Mouse (Mus musculus) Patski (cell line): ENCODE data around the gene Gtf2ird1. TPM values are rescaled to one million over a fixed set of nuclear protein-coding genes. Genes with fewer than 3 reads are reported as not detected.

ENCODE experiments used
- ATAC-seq: fragments of 100-300 bp; one replicate; pipeline ENCODE4 v1.8.0; 2021
- CTCF ChIA-PET: fragments of 350-600 bp; sonication (Branson Sonifier 250); formaldehyde crosslinking; loops from one replicate; lab custom pipeline; 2022; ENCODE audit warnings: inconsistent platforms; lab: Charles Lee
- POLR2A ChIA-PET: fragments of 350-600 bp; sonication (Branson Sonifier 250); formaldehyde crosslinking; loops from one replicate; lab custom pipeline; 2022; ENCODE audit warnings: antibody characterized with exemption, inconsistent platforms; lab: Charles Lee
- DNase-seq: peaks from one replicate; pipeline ENCODE4 v3.0.0-alpha.2; 2011; ENCODE audit warnings: low read depth, low spot score
- H3K27me3 ChIP-seq: fragments of 371-371 bp; one replicate; pipeline ENCODE4 v1.5.1; 2021
- CTCF ChIP-seq: fragments of 100-300 bp; IDR thresholded peaks from one replicate; pipeline ENCODE4 v1.5.1; 2021
- in situ Hi-C: fragments of 300-500 bp; cut with MboI; formaldehyde crosslinking; loops from 3 replicates; pipeline ENCODE4 v1.11.1; 2018; ENCODE audit warnings: low pct_unique_long_range_greater_than_20kb, mixed read lengths
- polyA plus RNA-seq: library from polyadenylated mRNA; unstranded; gene quantifications from one replicate; pipeline ENCODE4 v1.2.3, GENCODE M21; 2021

The Gtf2ird1 gene
- polyA plus RNA-seq, 1 experiment from 2014 or later = 169 TPM

GRCm38 (mm10) chr5:134439481-134439880, 17.0 kb downstream of the Gtf2ird1 start:
- DNase-seq (no peak), ATAC-seq (no peak)
- ChIA-PET POLR2A (interaction anchor here (1.7 kb wide), 1 partner anchor 17 kb away, joined by 7 read pairs; the partner anchor contains the start of gene Gtf2ird1), CTCF (interaction anchor here (1.5 to 2.4 kb wide), 3 partner anchors 10 to 55 kb away, joined by 3 to 8 read pairs (median 4); no protein-coding TSS in a partner anchor)
- TF ChIP-seq CTCF = no peak
- no peaks in the 10 kb centered on the region for H3K27me3 ChIP-seq
- in situ Hi-C loops = no loop called here

- ATAC-seq (no peak), DNase-seq (no peak)
- TF ChIP-seq CTCF = no peak
- in situ Hi-C loops = no loop called here
- POLR2A ChIA-PET = interaction anchor here (1.7 kb wide), 1 partner anchor 17 kb away, joined by 7 read pairs; the partner anchor contains the start of gene Gtf2ird1
- no peaks in the 10 kb centered on the region for H3K27me3 ChIP-seq
- CTCF ChIA-PET = no interaction called here
Measured at GRCm38 (mm10) chr5:134438676-134439425, 17.7 kb downstream of the Gtf2ird1 start.

- in situ Hi-C loops = no loop called here
- ChIA-PET POLR2A (no interaction called here), CTCF (interaction anchor here (0.7 kb wide), 1 partner anchor 15 kb away, joined by 3 read pairs; no protein-coding TSS in a partner anchor)
- DNase-seq (peak; percentile 87), ATAC-seq (peak; percentile 84)
- H3K27me3 ChIP-seq = no peaks in the 10 kb centered on the region
- TF ChIP-seq CTCF = no peak
Measured at GRCm38 (mm10) chr5:134437459-134437827, 19.1 kb downstream of the Gtf2ird1 start.

GRCm38 (mm10) chr5:134436782-134437458, 19.6 kb downstream of the Gtf2ird1 start:
- in situ Hi-C loops = no loop called here
- no peak for TF ChIP-seq CTCF
- CTCF ChIA-PET = no interaction called here
- POLR2A ChIA-PET = no interaction called here
- no peaks in the 10 kb centered on the region for H3K27me3 ChIP-seq
- DNase-seq = no peak
- peak; percentile 17 for ATAC-seq

GRCm38 (mm10) chr5:134435836-134436331, 20.6 kb downstream of the Gtf2ird1 start:
- no peak for TF ChIP-seq CTCF
- DNase-seq (no peak), ATAC-seq (peak; percentile 19)
- in situ Hi-C loops = no loop called here
- no peaks in the 10 kb centered on the region for H3K27me3 ChIP-seq
- POLR2A ChIA-PET = no interaction called here
- CTCF ChIA-PET = no interaction called here

- no peaks in the 10 kb centered on the region for H3K27me3 ChIP-seq
- DNase-seq (no peak), ATAC-seq (no peak)
- ChIA-PET CTCF (no interaction called here), POLR2A (interaction anchor here (0.6 to 1.4 kb wide), 2 partner anchors 23 to 27 kb away, joined by 3 to 4 read pairs; partner anchors contain the start of gene Gtf2ird1)
- TF ChIP-seq CTCF = no peak
- in situ Hi-C loops = no loop called here
Measured at GRCm38 (mm10) chr5:134433137-134433536, 23.4 kb downstream of the Gtf2ird1 start.

- no peaks in the 10 kb centered on the region for H3K27me3 ChIP-seq
- in situ Hi-C loops = no loop called here
- DNase-seq (no peak), ATAC-seq (no peak)
- POLR2A ChIA-PET = interaction anchor here (0.6 to 1.1 kb wide), 2 partner anchors 26 to 579 kb away, joined by 3 to 9 read pairs; partner anchors contain the start of gene Gtf2ird1
- TF ChIP-seq CTCF = no peak
- CTCF ChIA-PET = no interaction called here
Measured at GRCm38 (mm10) chr5:134430087-134430486, 26.4 kb downstream of the Gtf2ird1 start.

- DNase-seq = no peak
- ChIA-PET CTCF (no interaction called here), POLR2A (no interaction called here)
- H3K27me3 ChIP-seq = no peaks in the 10 kb centered on the region
- no peak for TF ChIP-seq CTCF
- ATAC-seq = no peak
- in situ Hi-C loops = no loop called here
Measured at GRCm38 (mm10) chr5:134427664-134428063, 28.9 kb downstream of the Gtf2ird1 start.

- TF ChIP-seq CTCF = no peak
- in situ Hi-C loops = no loop called here
- DNase-seq (no peak), ATAC-seq (no peak)
- POLR2A ChIA-PET = no interaction called here
- H3K27me3 ChIP-seq = no peaks in the 10 kb centered on the region
- CTCF ChIA-PET = no interaction called here
Measured at GRCm38 (mm10) chr5:134425601-134426000, 30.9 kb downstream of the Gtf2ird1 start.

GRCm38 (mm10) chr5:134423930-134424329, 32.6 kb downstream of the Gtf2ird1 start:
- no peak for DNase-seq
- TF ChIP-seq CTCF = no peak
- POLR2A ChIA-PET = no interaction called here
- H3K27me3 ChIP-seq = no peaks in the 10 kb centered on the region
- in situ Hi-C loops = no loop called here
- no peak for ATAC-seq
- CTCF ChIA-PET = no interaction called here

GRCm38 (mm10) chr5:134423372-134423771, 33.1 kb downstream of the Gtf2ird1 start:
- ATAC-seq (no peak), DNase-seq (no peak)
- H3K27me3 ChIP-seq = no peaks in the 10 kb centered on the region
- ChIA-PET POLR2A (no interaction called here), CTCF (no interaction called here)
- in situ Hi-C loops = no loop called here
- TF ChIP-seq CTCF = no peak
